Mouse (Mus musculus): ENCODE measurements at regions not wholly inside any gene's neighbourhood (a gene's known extent, or its start where the extent isn't known, plus 50 kb on each side); places are given as distances from the start of the nearest gene placed in this dataset.

DNA sequence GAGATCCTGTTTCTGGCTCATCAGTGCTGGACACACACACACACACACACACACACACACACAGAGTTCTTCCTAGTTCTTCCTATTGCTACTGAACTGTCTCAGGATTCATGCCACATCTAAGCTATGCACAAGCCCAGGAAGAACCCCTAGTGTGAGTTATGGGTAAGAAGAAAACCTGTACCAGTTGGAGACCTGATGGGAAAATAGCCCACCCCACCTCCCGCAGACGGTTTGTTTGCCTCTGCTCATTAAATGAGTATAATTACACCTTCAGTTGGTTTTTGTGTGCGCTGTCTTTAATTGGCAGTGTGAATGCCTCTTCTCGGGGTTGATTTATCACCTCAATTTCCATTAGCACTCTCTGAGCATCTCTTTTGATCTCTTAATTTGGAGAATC is 165.8 kb upstream of the Mocs1 start:
- no peak for TF ChIP-seq TAL1 (IDR thresholded peaks at IDR 0.05; ENCODE audit: low read length)
- TF ChIP-seq GATA1 (IDR thresholded peaks at IDR 0.05; ENCODE audit: low read length) = no peak
